Mouse (Mus musculus): ENCODE measurements around the gene Gm15097.
A peak's percentile ranks its signal among the peaks of the same experiment; 100 is the strongest.
"Not testable (repeated sequence)": the region's sequence is repeated elsewhere in the genome, so short reads cannot be mapped to it uniquely, and the experiment has no call there.

Gm15097 gene

GRCm38 (mm10) chrX:149784173-149784572 lies at the start of gene Gm15097:
TSS of gene Gm15097 (plus strand) at chrX:149784473.
- H3K27me3 ChIP-seq (ENCODE audit: control insufficient read depth, insufficient read depth, low read length, poor library complexity, severe bottlenecking); H3K36me3 ChIP-seq (ENCODE audit: control insufficient read depth, insufficient read depth, low read length, poor library complexity, severe bottlenecking); DNase-seq (ENCODE audit: low read depth, low spot score): not testable (repeated sequence)

DNA sequence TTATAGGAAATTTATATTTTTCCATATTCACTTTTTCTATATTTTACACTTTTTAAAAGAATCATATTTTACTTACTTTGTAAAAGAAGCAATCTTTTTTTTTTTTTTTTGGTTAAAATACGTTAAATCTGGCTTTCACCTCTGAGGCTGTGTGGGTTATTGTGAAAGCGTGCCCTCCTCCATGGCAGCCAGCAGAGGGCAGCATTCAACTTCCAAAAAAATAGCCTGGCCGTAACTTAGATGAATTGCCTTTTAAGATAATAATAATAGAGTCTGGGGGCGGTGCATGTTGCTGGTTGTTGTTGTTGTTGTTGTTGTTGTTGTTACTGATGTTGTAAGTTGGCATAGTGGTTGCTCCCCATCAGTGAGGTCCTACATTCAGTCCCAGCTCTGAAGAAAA lies 21.4 kb upstream of the Gm15097 start:
- peak; percentile 13 for DNase-seq (ENCODE audit: low read depth, low spot score)
- not testable (repeated sequence) for H3K27me3 ChIP-seq (ENCODE audit: control insufficient read depth, insufficient read depth, low read length, poor library complexity, severe bottlenecking); H3K36me3 ChIP-seq (ENCODE audit: control insufficient read depth, insufficient read depth, low read length, poor library complexity, severe bottlenecking)

GRCm38 (mm10) chrX:149811178-149811577 lies 26.9 kb downstream of the Gm15097 start:
- H3K27me3 ChIP-seq (ENCODE audit: control insufficient read depth, insufficient read depth, low read length, poor library complexity, severe bottlenecking); DNase-seq (ENCODE audit: low read depth, low spot score); H3K36me3 ChIP-seq (ENCODE audit: control insufficient read depth, insufficient read depth, low read length, poor library complexity, severe bottlenecking): not testable (repeated sequence)

All from splenic B cell, adult 2 months (primary cell).